Mouse (Mus musculus) frontal cortex, postnatal 10 days (tissue): ENCODE measurements around the gene Kcnj9.

Source experiments
- DNase-seq, 2 experiments: peaks; one replicate each; pipeline ENCODE4 v3.0.0; 2022; ENCODE audit warnings: low spot score in 2 of 2, mixed read lengths in 1 of 2

Kcnj9 gene

GRCm38 (mm10) chr1:172312768-172313561 lies 16.2 kb downstream of the Kcnj9 start:
- DNase-seq = peak; percentile 55 to 75

GRCm38 (mm10) chr1:172311921-172312767 lies 17.0 kb downstream of the Kcnj9 start:
- peak in 1 of 2 experiments; percentile 76 for DNase-seq

GRCm38 (mm10) chr1:172311248-172311906 lies 17.7 kb downstream of the Kcnj9 start:
- DNase-seq = peak in 1 of 2 experiments; percentile 39

GRCm38 (mm10) chr1:172309699-172310398 lies 19.3 kb downstream of the Kcnj9 start:
- DNase-seq = peak; percentile 85 to 90

- peak in 1 of 2 experiments; percentile 46 for DNase-seq
Measured at GRCm38 (mm10) chr1:172308409-172308808, 20.7 kb downstream of the Kcnj9 start.

- DNase-seq = peak in 1 of 2 experiments; percentile 17
Measured at GRCm38 (mm10) chr1:172307936-172308335, 21.2 kb downstream of the Kcnj9 start.

GRCm38 (mm10) chr1:172306885-172307284 lies 22.2 kb downstream of the Kcnj9 start:
- DNase-seq = peak in 1 of 2 experiments; percentile 22

GRCm38 (mm10) chr1:172306196-172306595 lies 22.9 kb downstream of the Kcnj9 start:
- no peak for DNase-seq

GRCm38 (mm10) chr1:172305635-172306034 lies 23.5 kb downstream of the Kcnj9 start:
- no peak for DNase-seq

GRCm38 (mm10) chr1:172305153-172305552 lies 24.0 kb downstream of the Kcnj9 start:
- DNase-seq = no peak

GRCm38 (mm10) chr1:172304443-172304842 lies 24.7 kb downstream of the Kcnj9 start:
- no peak for DNase-seq

- peak in 1 of 2 experiments; percentile 22 for DNase-seq
Measured at GRCm38 (mm10) chr1:172302851-172303250, 26.3 kb downstream of the Kcnj9 start.

GRCm38 (mm10) chr1:172302311-172302710 lies 26.8 kb downstream of the Kcnj9 start:
- DNase-seq = no peak

GRCm38 (mm10) chr1:172301180-172301579 lies 27.9 kb downstream of the Kcnj9 start:
- no peak for DNase-seq

- DNase-seq = peak in 1 of 2 experiments; percentile 25
Measured at GRCm38 (mm10) chr1:172300247-172300646, 28.9 kb downstream of the Kcnj9 start.

GRCm38 (mm10) chr1:172299528-172299927 lies 29.6 kb downstream of the Kcnj9 start:
- DNase-seq = peak in 1 of 2 experiments; percentile 43

- peak; percentile 69 to 78 for DNase-seq
Measured at GRCm38 (mm10) chr1:172297611-172298537, 31.2 kb downstream of the Kcnj9 start, which contains the start of gene Atp1a2. TSS of gene Atp1a2 (minus strand) at chr1:172298064.

GRCm38 (mm10) chr1:172296816-172297510 lies 32.2 kb downstream of the Kcnj9 start:
- DNase-seq = peak in 1 of 2 experiments; percentile 11

- peak in 1 of 2 experiments; percentile 59 for DNase-seq
Measured at GRCm38 (mm10) chr1:172295751-172296197, 33.3 kb downstream of the Kcnj9 start.
